Mouse (Mus musculus) E14TG2a.4 (cell line): Measurements from ENCODE around the gene Phf11c.

Experiments
- H3K27me3 ChIP-seq: 2 replicates; pipeline ENCODE4 v1.6.1; 2014; ENCODE audit warnings: low read length, control low read depth; ENCODE audit not compliant: insufficient read depth
- H3K36me3 ChIP-seq: 2 replicates; pipeline ENCODE4 v1.6.1; 2014; ENCODE audit warnings: low read length, control low read depth; ENCODE audit not compliant: insufficient read depth
- H3K4me1 ChIP-seq: replicated peaks from 2 replicates; pipeline ENCODE4 v1.6.1; 2014; ENCODE audit warnings: low read depth, low read length, control low read depth
- H3K4me3 ChIP-seq: replicated peaks from 2 replicates; pipeline ENCODE4 v1.5.1; 2014; ENCODE audit warnings: mild to moderate bottlenecking, low read length
- H3K9me3 ChIP-seq: 2 replicates; pipeline ENCODE4 v1.6.1; 2014; ENCODE audit warnings: low read length, control low read depth
- CTCF ChIP-seq: conservative IDR thresholded peaks from 2 replicates; pipeline ENCODE4 v1.5.1; 2014; ENCODE audit warnings: low read length
- NANOG ChIP-seq: IDR thresholded peaks from 2 replicates; pipeline ENCODE4 v1.6.1; 2014; ENCODE audit warnings: borderline replicate concordance, low read length, mixed read lengths
- POU5F1 ChIP-seq: IDR thresholded peaks from 2 replicates; pipeline ENCODE4 v1.6.1; 2014; ENCODE audit warnings: low read length, borderline replicate concordance

Gene Phf11c

GRCm38 (mm10) chr14:59395281-59395680, at the start of gene Phf11c:
TSS of gene Phf11c (minus strand) at chr14:59395381.
- H3K27me3 ChIP-seq = no peaks in the 10 kb centered on the region
- peaks cover 25% of the 10 kb centered on the region for H3K36me3 ChIP-seq
- H3K4me3 ChIP-seq = no peak within 1 kb of the TSS
- H3K4me1 ChIP-seq = no peaks in the 10 kb centered on the region
- no peaks in the 10 kb centered on the region for H3K9me3 ChIP-seq
- TF ChIP-seq CTCF (no peak), POU5F1 (no peak), NANOG (no peak)

- TF ChIP-seq CTCF (no peak), NANOG (no peak), POU5F1 (no peak)
- Histone ChIP-seq H3K4me1 (peaks cover 16% of the 10 kb centered on the region), H3K36me3 (no peaks in the 10 kb centered on the region), H3K9me3 (no peaks in the 10 kb centered on the region), H3K27me3 (no peaks in the 10 kb centered on the region), H3K4me3 (peak overlapping the region; percentile 93)
Measured at GRCm38 (mm10) chr14:59441472-59441805, 46.3 kb upstream of the Phf11c start.

GRCm38 (mm10) chr14:59440558-59441471, 45.6 kb upstream of the Phf11c start, which contains the start of the genes Setdb2 and Cab39l:
TSS of gene Setdb2 (minus strand) at chr14:59440884.
TSS of gene Cab39l (plus strand) at chr14:59440972.
- Histone ChIP-seq H3K27me3 (no peaks in the 10 kb centered on the region), H3K36me3 (no peaks in the 10 kb centered on the region), H3K4me3 (peak within 1 kb of the TSS; percentile 93), H3K4me1 (peaks cover 16% of the 10 kb centered on the region), H3K9me3 (no peaks in the 10 kb centered on the region)
- TF ChIP-seq NANOG (no peak), CTCF (no peak), POU5F1 (no peak)

DNA sequence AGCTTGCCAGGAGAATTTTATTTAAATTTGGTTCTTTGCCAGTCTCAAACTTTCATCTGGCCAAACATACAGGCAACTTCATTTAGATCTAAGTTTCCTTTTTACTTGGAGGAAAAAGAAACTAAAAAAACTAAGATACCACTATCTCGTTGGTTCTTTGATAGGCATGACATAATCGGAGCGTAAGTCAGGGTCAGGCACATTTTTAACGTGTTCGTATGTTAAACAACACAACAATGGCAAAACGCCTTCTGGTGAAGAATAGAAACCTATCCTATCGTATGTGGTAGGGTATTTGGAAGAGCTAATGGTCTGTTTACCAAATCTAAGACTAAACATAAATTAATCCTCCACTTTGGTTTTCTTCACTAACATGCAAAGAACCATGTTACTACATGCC, 44.9 kb upstream of the Phf11c start:
- Histone ChIP-seq H3K27me3 (no peaks in the 10 kb centered on the region), H3K36me3 (no peaks in the 10 kb centered on the region), H3K9me3 (no peaks in the 10 kb centered on the region), H3K4me3 (peak overlapping the region; percentile 93), H3K4me1 (peaks cover 16% of the 10 kb centered on the region)
- TF ChIP-seq NANOG (no peak), CTCF (no peak), POU5F1 (no peak)

DNA sequence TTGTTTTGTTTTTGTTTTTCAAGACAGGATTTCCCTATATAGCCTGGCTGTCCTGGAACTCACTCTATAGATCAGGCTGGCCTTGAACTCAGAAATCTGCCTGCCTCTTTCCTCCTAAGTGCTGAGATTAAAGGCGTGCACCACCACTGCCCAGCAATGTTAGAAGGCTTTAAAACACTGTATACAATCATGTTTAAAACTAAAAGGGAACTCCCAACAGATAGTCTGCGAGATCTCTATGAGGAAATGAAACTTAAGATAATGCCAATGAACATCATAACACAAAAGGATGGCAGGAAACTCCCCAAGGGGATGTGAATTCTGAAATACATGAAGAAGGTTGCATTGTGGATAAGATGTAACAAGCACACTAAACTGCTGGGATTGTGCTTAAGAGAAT, 43.3 kb upstream of the Phf11c start:
- no peaks in the 10 kb centered on the region for H3K27me3 ChIP-seq
- H3K4me1 ChIP-seq = peaks cover 16% of the 10 kb centered on the region
- no peaks in the 10 kb centered on the region for H3K9me3 ChIP-seq
- no peak for TF ChIP-seq CTCF
- no peak for TF ChIP-seq NANOG
- TF ChIP-seq POU5F1 = no peak
- H3K36me3 ChIP-seq = no peaks in the 10 kb centered on the region
- no peak overlapping the region for H3K4me3 ChIP-seq

DNA sequence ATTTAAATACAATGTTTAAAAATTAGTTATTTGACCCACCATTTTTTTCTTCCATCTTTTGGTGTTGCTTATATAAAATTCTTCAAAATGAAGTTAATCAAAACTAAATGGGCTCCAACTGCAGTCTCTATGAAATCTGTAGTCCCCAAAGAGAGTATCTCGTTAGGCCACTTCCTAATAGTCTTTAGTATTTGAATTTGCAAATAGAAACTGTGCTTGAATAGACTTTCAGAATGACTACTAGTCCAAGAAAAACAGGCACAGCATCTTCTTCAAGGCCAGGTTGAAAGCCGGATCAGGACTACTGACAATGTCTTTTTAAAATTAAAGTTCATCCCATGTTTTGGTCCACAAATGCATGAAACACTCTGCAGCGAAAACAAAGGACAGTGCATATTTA, 42.2 kb upstream of the Phf11c start:
- TF ChIP-seq NANOG (no peak), CTCF (no peak), POU5F1 (no peak)
- Histone ChIP-seq H3K9me3 (no peaks in the 10 kb centered on the region), H3K4me1 (peaks cover 16% of the 10 kb centered on the region), H3K4me3 (no peak overlapping the region), H3K27me3 (no peaks in the 10 kb centered on the region), H3K36me3 (no peaks in the 10 kb centered on the region)

- Histone ChIP-seq H3K9me3 (no peaks in the 10 kb centered on the region), H3K4me3 (no peak overlapping the region), H3K27me3 (no peaks in the 10 kb centered on the region), H3K4me1 (peaks cover 12% of the 10 kb centered on the region), H3K36me3 (no peaks in the 10 kb centered on the region)
- TF ChIP-seq CTCF = no peak
- TF ChIP-seq POU5F1 = no peak
- TF ChIP-seq NANOG = no peak
Measured at GRCm38 (mm10) chr14:59435206-59435605, 40.0 kb upstream of the Phf11c start.

- H3K4me3 ChIP-seq = no peak overlapping the region
- no peaks in the 10 kb centered on the region for H3K27me3 ChIP-seq
- no peaks in the 10 kb centered on the region for H3K9me3 ChIP-seq
- TF ChIP-seq POU5F1 = no peak
- H3K36me3 ChIP-seq = 0 out of 2 replicates have a peak, but pooled peaks cover 2% of the 10 kb centered on the region
- H3K4me1 ChIP-seq = no peaks in the 10 kb centered on the region
Measured at GRCm38 (mm10) chr14:59433902-59434301, 38.7 kb upstream of the Phf11c start.
